Mouse (Mus musculus): ENCODE results near the gene Rbms2. TPM values are rescaled to one million over a fixed set of nuclear protein-coding genes. Genes with fewer than 3 reads are reported as not detected.

Gene Rbms2
- polyA plus RNA-seq, 1 experiment, result 76.2 TPM

- WGBS, result 94% methylated on average over 5 of the region's 5 CpGs
Measured at GRCm38 (mm10) chr10:128148789-128149365, 31.2 kb downstream of the Rbms2 start.

DNA sequence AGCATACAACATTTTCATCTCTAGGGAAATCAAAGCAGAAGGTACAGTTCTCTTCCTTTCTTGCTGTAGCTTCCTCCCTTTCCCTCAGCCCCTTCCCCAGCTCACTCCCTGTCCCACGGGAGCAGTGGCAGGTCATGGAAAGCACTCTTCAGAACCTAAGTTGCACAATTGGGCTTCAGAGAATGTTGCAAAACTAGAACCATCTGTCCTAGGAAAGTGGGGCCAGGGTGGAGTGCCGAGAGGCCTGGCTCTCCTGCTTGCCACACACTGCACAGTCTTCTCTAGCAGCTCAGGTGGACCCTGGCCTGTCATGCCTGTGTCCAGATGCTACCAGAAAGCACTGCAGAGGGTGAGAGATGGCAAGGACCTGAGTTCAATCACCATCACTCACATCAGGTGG, 35.1 kb downstream of the Rbms2 start:
- WGBS, result 91% methylated on average over 2 of the region's 2 CpGs
- Histone ChIP-seq H3K27ac (ENCODE audit: control insufficient read depth, insufficient read depth, low read length) (no peak overlapping the region), H3K4me1 (replicated peaks; ENCODE audit: control insufficient read depth, insufficient read depth, low read length) (no peaks in the 10 kb centered on the region; the same call in 1 of the 2 replicates), H3K36me3 (ENCODE audit: control insufficient read depth, insufficient read depth, low read length) (no peaks in the 10 kb centered on the region), H3K27me3 (ENCODE audit: control insufficient read depth, insufficient read depth, low read length) (no peaks in the 10 kb centered on the region), H3K4me3 (ENCODE audit: control insufficient read depth, insufficient read depth, low read length) (no peak overlapping the region)
- DNase-seq, result no peak
- TF ChIP-seq CTCF (IDR thresholded peaks at IDR 0.05; ENCODE audit: borderline replicate concordance, control insufficient read depth, extremely low read depth, insufficient read depth, low read length, poor library complexity) (no peak), POLR2A (IDR thresholded peaks at IDR 0.05; ENCODE audit: control insufficient read depth, extremely low read depth, insufficient read depth, low read length, poor library complexity) (no peak)

More at GRCm38 (mm10) chr10:128148789-128149365, 31.2 kb downstream of the Rbms2 start:
- TF ChIP-seq POLR2A (IDR thresholded peaks at IDR 0.05; ENCODE audit: control insufficient read depth, extremely low read depth, insufficient read depth, low read length, poor library complexity) (no peak), CTCF (IDR thresholded peaks at IDR 0.05; ENCODE audit: borderline replicate concordance, control insufficient read depth, extremely low read depth, insufficient read depth, low read length, poor library complexity) (no peak)
- Histone ChIP-seq H3K27ac (ENCODE audit: control insufficient read depth, insufficient read depth, low read length) (no peak overlapping the region), H3K4me3 (ENCODE audit: control insufficient read depth, insufficient read depth, low read length) (no peak overlapping the region), H3K36me3 (ENCODE audit: control insufficient read depth, insufficient read depth, low read length) (no peaks in the 10 kb centered on the region), H3K4me1 (replicated peaks; ENCODE audit: control insufficient read depth, insufficient read depth, low read length) (no peaks in the 10 kb centered on the region; the same call in 1 of the 2 replicates), H3K27me3 (ENCODE audit: control insufficient read depth, insufficient read depth, low read length) (no peaks in the 10 kb centered on the region)
- DNase-seq, result no peak

- Histone ChIP-seq H3K36me3 (ENCODE audit: control insufficient read depth, insufficient read depth, low read length) (no peaks in the 10 kb centered on the region), H3K4me1 (replicated peaks; ENCODE audit: control insufficient read depth, insufficient read depth, low read length) (no peaks in the 10 kb centered on the region), H3K4me3 (ENCODE audit: control insufficient read depth, insufficient read depth, low read length) (no peak overlapping the region), H3K27me3 (ENCODE audit: control insufficient read depth, insufficient read depth, low read length) (no peaks in the 10 kb centered on the region), H3K27ac (ENCODE audit: control insufficient read depth, insufficient read depth, low read length) (no peak overlapping the region)
- 90% methylated on average over 4 of the region's 4 CpGs for WGBS
- TF ChIP-seq POLR2A (IDR thresholded peaks at IDR 0.05; ENCODE audit: control insufficient read depth, extremely low read depth, insufficient read depth, low read length, poor library complexity) (no peak), CTCF (IDR thresholded peaks at IDR 0.05; ENCODE audit: borderline replicate concordance, control insufficient read depth, extremely low read depth, insufficient read depth, low read length, poor library complexity) (no peak)
- DNase-seq, result no peak
Measured at GRCm38 (mm10) chr10:128143659-128144058, 36.4 kb downstream of the Rbms2 start.

DNA sequence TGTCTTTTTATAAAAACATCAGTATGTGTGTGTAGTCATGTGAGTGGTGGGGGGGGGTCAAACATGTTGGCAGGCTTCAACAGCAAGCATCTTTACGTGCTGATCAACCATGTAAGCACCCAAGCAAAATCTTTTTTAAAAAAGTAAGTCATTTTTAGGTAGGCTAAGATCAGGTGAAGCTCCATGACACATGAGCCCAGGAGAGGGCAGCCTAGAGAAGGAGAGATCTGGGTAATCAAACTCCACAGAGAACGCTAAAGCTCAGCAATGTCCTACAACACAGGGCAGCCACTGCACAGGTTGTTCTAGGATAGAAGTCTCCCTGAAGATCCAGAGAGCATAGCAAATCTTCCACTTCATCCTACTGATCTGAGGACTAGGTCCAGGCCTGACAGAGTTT, 37.9 kb downstream of the Rbms2 start:
- Histone ChIP-seq H3K27ac (ENCODE audit: control insufficient read depth, insufficient read depth, low read length) (no peak overlapping the region), H3K4me1 (replicated peaks; ENCODE audit: control insufficient read depth, insufficient read depth, low read length) (no peaks in the 10 kb centered on the region), H3K27me3 (ENCODE audit: control insufficient read depth, insufficient read depth, low read length) (no peaks in the 10 kb centered on the region), H3K4me3 (ENCODE audit: control insufficient read depth, insufficient read depth, low read length) (no peak overlapping the region), H3K36me3 (ENCODE audit: control insufficient read depth, insufficient read depth, low read length) (no peaks in the 10 kb centered on the region)
- no peak for TF ChIP-seq CTCF (IDR thresholded peaks at IDR 0.05; ENCODE audit: borderline replicate concordance, control insufficient read depth, extremely low read depth, insufficient read depth, low read length, poor library complexity)
- TF ChIP-seq POLR2A (IDR thresholded peaks at IDR 0.05; ENCODE audit: control insufficient read depth, extremely low read depth, insufficient read depth, low read length, poor library complexity), result no peak
- no peak for DNase-seq
- WGBS, result 84% methylated on average over 2 of the region's 2 CpGs

DNA sequence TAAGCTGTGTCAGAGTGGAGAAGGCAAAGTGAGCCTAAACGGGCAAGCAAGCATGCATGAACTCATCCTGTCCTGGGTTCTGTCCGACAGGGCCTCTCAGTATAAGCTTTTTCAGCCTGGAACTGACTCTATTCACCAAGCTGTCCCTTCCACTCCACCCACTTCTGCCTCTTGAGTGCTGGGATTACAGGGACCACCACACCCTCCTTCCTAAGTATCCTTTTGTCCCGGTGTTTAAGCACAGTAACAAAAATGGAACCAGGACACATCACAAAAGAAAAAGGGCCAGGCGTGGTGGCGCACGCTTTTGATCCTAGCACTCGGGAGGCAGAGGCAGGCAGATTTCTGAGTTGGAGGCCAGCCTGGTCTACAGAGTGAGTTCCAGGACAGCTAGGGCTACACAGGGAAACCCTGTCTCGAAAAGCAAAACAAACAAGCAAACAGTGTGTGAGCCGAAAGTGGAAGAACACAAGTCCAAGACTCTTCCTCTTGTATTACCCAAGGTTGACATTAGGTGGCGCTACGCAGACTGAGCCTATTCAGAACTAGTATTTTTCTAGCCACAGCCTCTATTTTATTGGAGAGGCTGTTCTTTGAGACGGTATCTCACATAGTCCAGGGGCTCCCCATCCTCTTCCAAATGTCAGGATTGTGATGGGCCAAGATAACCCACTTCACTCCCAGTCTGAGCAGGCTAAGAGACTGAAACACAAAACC, 39.7 kb downstream of the Rbms2 start:
- H3K27me3 ChIP-seq (ENCODE audit: control insufficient read depth, insufficient read depth, low read length), result no peaks in the 10 kb centered on the region
- H3K36me3 ChIP-seq (ENCODE audit: control insufficient read depth, insufficient read depth, low read length), result no peaks in the 10 kb centered on the region
- no peaks in the 10 kb centered on the region for H3K4me1 ChIP-seq (replicated peaks; ENCODE audit: control insufficient read depth, insufficient read depth, low read length)
- H3K4me3 ChIP-seq (ENCODE audit: control insufficient read depth, insufficient read depth, low read length), result no peak overlapping the region
- no peak overlapping the region for H3K27ac ChIP-seq (ENCODE audit: control insufficient read depth, insufficient read depth, low read length)
- TF ChIP-seq CTCF (IDR thresholded peaks at IDR 0.05; ENCODE audit: borderline replicate concordance, control insufficient read depth, extremely low read depth, insufficient read depth, low read length, poor library complexity) (no peak), POLR2A (IDR thresholded peaks at IDR 0.05; ENCODE audit: control insufficient read depth, extremely low read depth, insufficient read depth, low read length, poor library complexity) (no peak)
- peak; percentile 55 for DNase-seq
- 68% methylated on average over 12 of the region's 12 CpGs for WGBS

DNA sequence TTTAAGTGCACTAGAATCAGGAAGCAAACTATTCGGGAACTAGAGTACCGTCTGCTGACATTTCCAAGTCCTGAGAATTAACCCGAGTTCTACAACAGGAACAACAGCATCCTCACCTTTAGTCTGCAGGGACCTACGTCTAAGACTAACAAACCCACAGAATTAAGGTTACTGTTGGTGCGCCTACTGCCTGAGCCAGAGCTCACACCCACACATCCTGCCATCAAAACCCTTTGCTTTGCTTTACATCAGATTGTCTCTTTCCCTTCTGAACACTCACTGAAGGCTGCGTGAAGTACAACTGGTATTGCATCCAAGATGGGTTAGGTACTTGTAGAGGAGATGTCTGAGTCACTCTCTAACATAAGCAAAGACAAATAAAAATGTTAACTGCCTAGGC, 44.7 kb downstream of the Rbms2 start:
- H3K4me3 ChIP-seq (ENCODE audit: control insufficient read depth, insufficient read depth, low read length), result no peak overlapping the region
- H3K36me3 ChIP-seq (ENCODE audit: control insufficient read depth, insufficient read depth, low read length), result peaks cover under 1% of the 10 kb centered on the region
- no peaks in the 10 kb centered on the region for H3K27me3 ChIP-seq (ENCODE audit: control insufficient read depth, insufficient read depth, low read length)
- TF ChIP-seq POLR2A (IDR thresholded peaks at IDR 0.05; ENCODE audit: control insufficient read depth, extremely low read depth, insufficient read depth, low read length, poor library complexity) (no peak), CTCF (IDR thresholded peaks at IDR 0.05; ENCODE audit: borderline replicate concordance, control insufficient read depth, extremely low read depth, insufficient read depth, low read length, poor library complexity) (no peak)
- 65% methylated on average over 6 of the region's 6 CpGs for WGBS
- H3K27ac ChIP-seq (ENCODE audit: control insufficient read depth, insufficient read depth, low read length), result peak overlapping the region; percentile 61; the same call in 1 of the 2 replicates
- peak; percentile 32 for DNase-seq
- H3K4me1 ChIP-seq (replicated peaks; ENCODE audit: control insufficient read depth, insufficient read depth, low read length), result peaks cover 22% of the 10 kb centered on the region
